Mouse (Mus musculus): ENCODE measurements around the gene Jag2.
A peak's percentile ranks its signal among the peaks of the same experiment; 100 is the strongest.

Gene Jag2

DNA sequence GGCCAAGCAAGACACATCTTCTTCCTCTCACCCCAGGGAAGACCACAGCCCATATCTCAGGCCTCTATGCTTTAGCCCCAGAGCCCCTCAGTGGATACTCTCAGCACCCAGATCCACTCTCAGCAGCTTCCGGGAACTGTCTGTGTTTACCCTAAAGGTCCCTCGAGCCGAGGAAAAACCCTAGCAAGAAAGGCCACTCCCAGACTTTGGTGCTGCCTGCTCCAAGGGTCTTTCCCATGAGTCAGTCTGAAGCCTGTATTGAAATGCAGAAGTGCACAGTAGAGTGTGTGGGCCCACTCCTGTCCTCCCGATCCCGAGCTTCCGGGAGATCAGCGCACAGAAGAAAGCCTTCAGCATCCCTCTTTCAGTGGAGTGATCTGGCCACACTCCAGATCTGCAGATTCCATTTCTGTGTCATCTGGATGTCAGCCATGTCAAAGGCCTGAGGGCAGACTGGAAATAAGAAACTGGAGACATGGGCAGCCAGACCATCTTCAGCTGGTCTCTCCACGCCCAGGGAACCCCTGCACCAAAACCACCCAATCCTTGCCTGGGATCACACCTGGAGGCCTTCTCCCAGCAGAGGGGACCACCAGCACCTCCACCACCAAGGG lies 63.0 kb downstream of the Jag2 start:
- DNase-seq, result no peak

DNA sequence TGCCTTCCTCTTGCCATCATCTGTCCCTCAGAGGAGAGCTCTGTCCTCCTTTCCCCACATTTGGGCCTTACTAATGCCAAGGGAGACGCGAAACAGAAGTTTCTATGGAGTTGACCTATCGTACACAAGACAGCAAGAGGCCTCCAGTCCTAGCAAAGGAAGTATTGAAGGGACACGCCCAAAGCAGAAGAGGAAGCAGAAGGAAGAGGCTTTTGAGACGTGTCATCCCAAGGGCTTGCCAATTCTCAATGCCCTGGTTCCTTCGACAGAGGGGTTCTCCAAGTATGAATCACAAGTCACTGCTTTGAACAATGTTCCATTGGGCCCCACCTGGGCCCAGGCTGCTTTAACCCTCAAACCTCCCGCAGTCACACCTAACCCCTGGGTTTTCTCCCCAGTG lies 64.8 kb downstream of the Jag2 start:
- DNase-seq, result no peak

DNA sequence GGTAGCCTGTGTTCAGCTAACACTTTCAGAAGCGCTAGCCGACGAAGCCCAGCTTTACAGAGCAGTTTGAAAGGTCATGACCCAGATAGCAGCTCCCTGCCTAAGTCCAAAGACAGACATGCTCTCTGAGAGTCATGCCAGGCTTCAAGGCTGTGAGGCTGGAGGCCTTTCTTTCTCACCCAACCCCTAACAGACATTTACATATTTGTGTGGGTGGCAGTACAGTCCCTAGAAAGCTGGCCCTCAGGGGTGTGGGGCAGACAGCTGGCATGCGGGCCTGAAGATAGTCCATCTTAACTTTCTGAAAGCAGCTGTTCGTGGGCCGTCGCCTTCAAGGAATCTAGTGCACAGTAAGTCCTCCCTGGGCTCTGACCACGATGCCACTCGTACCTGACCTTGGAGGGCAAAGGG lies 67.7 kb downstream of the Jag2 start:
- peak; percentile 31 for DNase-seq

DNA sequence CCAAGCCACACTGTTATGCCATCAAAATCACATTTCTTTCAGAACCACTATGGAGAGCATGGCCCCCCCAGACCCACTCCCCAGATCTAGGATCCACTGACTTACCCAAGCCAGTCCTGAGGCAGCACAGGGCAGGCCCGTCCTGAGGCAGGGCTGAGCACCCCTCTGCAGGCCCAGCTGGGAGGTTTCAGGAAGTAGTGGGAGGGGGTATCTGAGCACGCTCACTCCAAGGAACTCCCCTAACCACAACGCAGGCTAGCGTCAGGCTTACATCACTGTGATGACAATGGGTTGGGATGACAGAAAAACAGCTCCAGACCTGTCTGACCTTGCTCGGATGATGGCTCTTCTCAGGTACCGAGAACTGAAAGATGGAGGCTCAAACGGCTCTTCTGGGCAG lies 68.8 kb downstream of the Jag2 start:
- no peak for DNase-seq

DNA sequence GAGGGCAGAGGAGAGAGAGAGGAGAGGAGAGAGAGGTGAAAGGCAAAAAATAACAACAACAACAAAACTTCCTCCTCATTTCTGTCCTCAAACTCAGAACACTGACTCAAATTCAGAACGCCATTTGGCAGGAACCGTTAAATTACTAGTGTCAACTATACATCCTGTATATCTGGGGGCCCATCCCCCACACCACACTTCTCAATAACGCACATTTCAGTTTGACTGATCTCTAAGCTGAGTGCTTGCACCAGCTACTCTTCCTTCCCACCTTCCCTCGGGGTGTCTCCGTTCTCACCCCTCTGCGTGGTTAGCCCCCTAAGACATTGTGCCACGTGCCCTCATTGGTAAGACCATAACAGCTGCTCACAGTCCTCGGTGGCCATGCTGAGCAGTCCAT lies 69.6 kb downstream of the Jag2 start:
- DNase-seq, result peak; percentile 35

DNA sequence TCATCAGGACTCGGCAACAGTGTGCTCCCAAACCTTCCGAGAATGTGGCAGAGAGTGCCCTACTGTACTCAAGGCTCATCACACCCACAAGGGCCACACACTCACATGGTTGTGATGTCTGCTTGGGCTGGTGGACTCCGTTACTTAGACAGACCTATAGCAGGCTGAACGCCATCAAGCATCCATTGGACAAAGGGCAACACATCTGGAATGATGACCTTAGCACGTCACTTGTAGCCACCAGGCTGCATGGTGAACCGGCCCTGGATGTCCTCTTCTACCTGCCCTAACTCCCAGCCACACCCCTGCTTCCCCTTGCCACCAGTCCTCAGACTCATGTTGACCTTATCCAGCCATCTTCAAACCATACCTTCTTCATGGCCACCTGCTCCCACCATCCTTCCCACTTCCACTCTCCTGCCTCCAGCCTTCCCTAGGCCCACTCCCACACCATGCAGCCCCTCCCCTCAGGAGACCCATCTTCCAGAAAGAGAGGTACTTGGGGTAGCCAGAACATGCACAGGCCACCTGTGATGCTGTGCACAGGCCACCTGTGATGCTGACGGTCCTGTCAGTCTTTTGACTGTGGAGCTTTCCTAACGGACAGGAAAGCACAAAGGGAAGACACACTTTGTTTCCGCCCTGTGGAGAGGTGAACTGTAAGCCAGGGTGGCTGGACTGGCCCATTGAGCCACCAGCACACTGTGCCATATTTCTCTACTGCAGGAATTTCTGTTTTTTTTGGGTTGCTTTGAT lies 70.8 kb downstream of the Jag2 start:
- no peak for DNase-seq

All from retina, postnatal 1 day (tissue).